Mouse (Mus musculus): Measurements from ENCODE around the gene Cldn10.

DNA sequence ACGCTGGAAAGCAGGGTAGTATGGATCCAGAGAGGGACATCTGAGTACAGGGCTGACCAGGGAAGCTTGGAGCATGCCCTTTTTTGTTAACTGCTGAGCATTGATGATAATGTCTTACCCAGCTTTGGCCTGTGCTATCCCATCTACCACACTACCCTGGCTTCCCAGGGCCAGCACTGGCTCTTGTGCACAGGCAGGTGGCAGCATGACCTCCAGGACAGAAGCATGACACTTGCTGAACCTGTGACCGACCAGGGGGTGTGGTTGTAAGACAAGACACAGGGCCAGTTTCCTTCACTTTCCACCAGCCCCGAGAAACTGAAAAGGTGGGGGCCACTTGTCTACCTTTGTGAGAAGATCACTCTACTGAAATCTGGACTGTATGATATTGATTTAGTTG lies 5.5 kb upstream of the Cldn10 start:
- peak; percentile 71 for TF ChIP-seq CTCF (IDR thresholded peaks at IDR 0.05; ENCODE audit: low read depth, low read length)
- TF ChIP-seq POLR2A (IDR thresholded peaks at IDR 0.05; ENCODE audit: extremely low read depth, insufficient read depth, low read length), result no peak

Measured in liver, adult 2 months (tissue).